Comparison of ENCODE assay signal across 9 mouse cellular contexts in genomic region chr4:129350644-129351043, GRCm38 (mm10). TPM values are rescaled to one million over a fixed set of nuclear protein-coding genes. Genes with fewer than 3 reads are reported as not detected.
DNase-seq lines count a peak whose midpoint lies in the region; ATAC-seq and TF ChIP-seq lines count a peak whose summit lies in the region.
"Had no signal": no experiment of that assay in that cellular context is flagged by ENCODE, and none has a peak within 500 bp of the region (broad histone marks: within the 10 kb centered on the region; RNA-seq: fewer than 3 reads in every experiment).

No protein-coding gene starts in this region.

- no peaks in the 10 kb centered on the region for H3K9me3 ChIP-seq in heart, embryonic 14.5 days (ENCODE audit: control insufficient read depth, low read length)
- H3K9me3 ChIP-seq: embryonic facial prominence, embryonic 15.5 days had no signal

- no peak overlapping the region for H3K4me3 ChIP-seq in heart, embryonic 14.5 days (ENCODE audit: control insufficient read depth in 1 of 2, insufficient read depth in 1 of 2, low read depth in 1 of 2, low read length in 2 of 2)
- no peak overlapping the region for H3K4me3 ChIP-seq in olfactory bulb, adult 2 months (ENCODE audit: insufficient read depth, low read depth, low read length)
- H3K4me3 ChIP-seq: embryonic facial prominence, embryonic 15.5 days had no signal

- 10% methylated on average over 1 of the region's 1 CpGs for WGBS in heart, embryonic 14.5 days
- 15% methylated on average over 1 of the region's 1 CpGs for WGBS in olfactory bulb, adult 2 months

- H3K4me2 ChIP-seq in heart, embryonic 14.5 days (ENCODE audit: low read length) = no peak overlapping the region
- H3K4me2 ChIP-seq: embryonic facial prominence, embryonic 15.5 days had no signal

- peak; percentile 91 for DNase-seq in brain, embryonic 14.5 days (ENCODE audit: low read depth)
- peak; percentile 77 for DNase-seq in fibroblast of lung, adult 2 months (ENCODE audit: low read depth)
- peak; percentile 81 to 93 for DNase-seq in kidney, postnatal 25 days
- peak; percentile 67 to 72 for DNase-seq in lung, adult 18-20 months
- peak; percentile 92 for DNase-seq in testis, postnatal 10 days (ENCODE audit: low spot score)

- TF ChIP-seq CTCF in brain, embryonic 14.5 days (IDR thresholded peaks at IDR 0.05; ENCODE audit: borderline replicate concordance, extremely low read depth, insufficient read depth, insufficient read length) = peak; percentile 91
- TF ChIP-seq CTCF in olfactory bulb, adult 2 months (IDR thresholded peaks at IDR 0.05; ENCODE audit: insufficient read depth, low read depth, low read length) = peak; percentile 39; the same call in 1 of the 2 replicates

- H3K27me3 ChIP-seq in heart, embryonic 14.5 days (ENCODE audit: control insufficient read depth, insufficient read depth, low read length) = no peaks in the 10 kb centered on the region
- H3K27me3 ChIP-seq: embryonic facial prominence, embryonic 15.5 days had no signal

- no peaks in the 10 kb centered on the region for H3K4me1 ChIP-seq in heart, embryonic 14.5 days (ENCODE audit: control insufficient read depth in 2 of 2, insufficient read depth in 2 of 2, low read length in 2 of 2)
- peaks cover 14% of the 10 kb centered on the region for H3K4me1 ChIP-seq in olfactory bulb, adult 2 months (ENCODE audit: control insufficient read depth, insufficient read depth, low read length)
- H3K4me1 ChIP-seq: embryonic facial prominence, embryonic 15.5 days had no signal

- TF ChIP-seq POLR2A in brain, embryonic 14.5 days (IDR thresholded peaks at IDR 0.05; ENCODE audit: borderline replicate concordance, extremely low read depth, insufficient read depth, insufficient read length, poor library complexity, severe bottlenecking) = no peak
- no peak for TF ChIP-seq POLR2A in olfactory bulb, adult 2 months (IDR thresholded peaks at IDR 0.05; ENCODE audit: insufficient read depth, low read depth, low read length)

- H3K36me3 ChIP-seq in heart, embryonic 14.5 days (ENCODE audit: control insufficient read depth, insufficient read depth, low read length) = peaks cover 36% of the 10 kb centered on the region

- ATAC-seq in CD4-positive, CD25-positive, alpha-beta regulatory T cell, adult 4 months = peak; percentile 80
- ATAC-seq in heart, embryonic 14.5 days (ENCODE audit: insufficient number of reproducible peaks, insufficient read depth, low FRiP score, low read depth) = peak; percentile 72

- H3K27ac ChIP-seq in heart, embryonic 14.5 days (replicated peaks in 1 of 2; ENCODE audit: control insufficient read depth in 1 of 2, insufficient read depth in 1 of 2, low read depth in 2 of 2, low read length in 2 of 2) = no peak overlapping the region
- no peak overlapping the region for H3K27ac ChIP-seq in olfactory bulb, adult 2 months (ENCODE audit: insufficient read depth, low read depth, low read length)
- H3K27ac ChIP-seq: embryonic facial prominence, embryonic 15.5 days had no signal

- no peak overlapping the region for H3K9ac ChIP-seq in heart, embryonic 14.5 days (ENCODE audit: low read length)
- H3K9ac ChIP-seq: embryonic facial prominence, embryonic 15.5 days had no signal

RNA-seq across cellular contexts. Expression of gene Zbtb8os, which starts 15.1 kb away (rescaled TPM):
- 10 to 100 TPM; 79.6 to 86.0 TPM for polyA plus RNA-seq in CD4-positive, CD25-positive, alpha-beta regulatory T cell, adult 4 months (2017; shearing (Covaris generic))
- 17.9 and 23.8 TPM in 2 replicates for polyA plus RNA-seq in brain, embryonic 14.5 days (2012; rRNA removed)
- polyA plus RNA-seq in heart, embryonic 14.5 days (2014; fragmentation: Nextera tagmentation; extraction: Ambion mirVana) = 45.5 and 48.1 TPM in 2 replicates
- not detected in 2 replicates for polyA plus RNA-seq in olfactory bulb, adult 2 months (2012; ENCODE audit: insufficient read depth, insufficient read length, low replicate concordance, missing spikeins)

RNA-seq across cellular contexts. Expression of gene Rbbp4, which starts 15.5 kb away (rescaled TPM):
- 100 to 1,000 TPM; 252 to 315 TPM for polyA plus RNA-seq in CD4-positive, CD25-positive, alpha-beta regulatory T cell, adult 4 months (2017; shearing (Covaris generic))
- 115 and 121 TPM in 2 replicates for polyA plus RNA-seq in brain, embryonic 14.5 days (2012; rRNA removed)
- 256 and 263 TPM in 2 replicates for polyA plus RNA-seq in heart, embryonic 14.5 days (2014; fragmentation: Nextera tagmentation; extraction: Ambion mirVana)
- polyA plus RNA-seq in olfactory bulb, adult 2 months (2012; ENCODE audit: insufficient read depth, insufficient read length, low replicate concordance, missing spikeins) = not detected in 2 replicates

RNA-seq across cellular contexts. Expression of gene Zbtb8a, which starts 27.3 kb away (rescaled TPM):
- 1 to 10 TPM; 9.6 to 9.8 TPM for polyA plus RNA-seq in CD4-positive, CD25-positive, alpha-beta regulatory T cell, adult 4 months (2017; shearing (Covaris generic))
- 19.5 and 23.1 TPM in 2 replicates for polyA plus RNA-seq in brain, embryonic 14.5 days (2012; rRNA removed)
- polyA plus RNA-seq in heart, embryonic 14.5 days (2014; fragmentation: Nextera tagmentation; extraction: Ambion mirVana) = 9.0 TPM in 2 replicates
- polyA plus RNA-seq in olfactory bulb, adult 2 months (2012; ENCODE audit: insufficient read depth, insufficient read length, low replicate concordance, missing spikeins) = not detected in 2 replicates
